Mouse (Mus musculus): Measurements from ENCODE around the gene Fam53b.

DNA sequence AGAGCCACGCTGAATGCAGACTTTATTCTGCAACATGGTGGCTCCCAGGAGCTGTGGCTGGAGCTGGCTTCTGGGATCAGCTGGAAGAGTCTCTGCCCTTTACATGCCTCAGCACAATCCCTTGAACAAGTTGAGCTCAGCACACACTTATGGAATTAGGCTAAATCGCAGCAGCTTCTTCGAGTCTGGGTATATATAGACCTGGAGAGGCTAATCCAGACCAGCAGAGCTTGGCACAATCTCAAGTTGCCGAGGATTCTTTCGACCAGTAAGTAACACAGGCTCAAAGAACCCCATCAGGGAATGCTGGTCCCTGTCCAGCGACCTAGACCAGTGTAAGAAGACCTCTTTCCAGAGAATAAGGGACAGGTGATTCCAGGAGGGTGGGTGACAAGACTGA, 31.8 kb downstream of the Fam53b start:
- no peak for TF ChIP-seq KAT2A (IDR thresholded peaks at IDR 0.05; ENCODE audit: insufficient replicate concordance, low read length)
- no peak for TF ChIP-seq NRF1 (IDR thresholded peaks at IDR 0.05; ENCODE audit: low read depth, low read length)
- no peak for TF ChIP-seq POLR2A (IDR thresholded peaks at IDR 0.05; ENCODE audit: low read depth, low read length)
- TF ChIP-seq GABPA (IDR thresholded peaks at IDR 0.05; ENCODE audit: insufficient replicate concordance, low read depth, low read length): no peak
- TF ChIP-seq E2F4 (IDR thresholded peaks at IDR 0.05; ENCODE audit: insufficient replicate concordance, low read depth, low read length): no peak
- TF ChIP-seq CHD2 (IDR thresholded peaks at IDR 0.05; ENCODE audit: low read length): no peak
- no peak for TF ChIP-seq EP300 (IDR thresholded peaks at IDR 0.05; ENCODE audit: low read length)

Data from CH12.LX (cell line).